Mouse (Mus musculus) C2C12 (cell line): Measurements from ENCODE around the gene Lyrm9. TPM values are rescaled to one million over a fixed set of nuclear protein-coding genes. Genes with fewer than 3 reads are reported as not detected.

Source experiments
- H3K27me3 ChIP-seq: one replicate; pipeline ENCODE4 v1.6.1; 2011; ENCODE audit not compliant: control insufficient read depth, insufficient read depth, insufficient read length
- H3K36me3 ChIP-seq: one replicate; pipeline ENCODE4 v1.6.1; 2011; ENCODE audit not compliant: control insufficient read depth, insufficient read depth
- H3K4me3 ChIP-seq: one replicate; pipeline ENCODE4 v1.5.1; 2011; ENCODE audit warnings: mild to moderate bottlenecking, control low read depth; ENCODE audit not compliant: poor library complexity, insufficient read depth, severe bottlenecking
- H3K79me2 ChIP-seq: one replicate; pipeline ENCODE4 v1.6.1; 2011; ENCODE audit not compliant: control insufficient read depth, insufficient read depth
- H3K79me3 ChIP-seq: one replicate; pipeline ENCODE4 v1.6.1; 2011; ENCODE audit warnings: low read depth, control low read depth
- H3ac ChIP-seq: one replicate; pipeline ENCODE3; 2011; ENCODE audit warnings: low read depth; ENCODE audit not compliant: control insufficient read depth, insufficient read length
- CEBPB ChIP-seq: IDR thresholded peaks from one replicate; pipeline ENCODE4 v1.6.1; 2011; ENCODE audit warnings: low read depth, mild to moderate bottlenecking, control low read depth, moderate library complexity
- CTCF ChIP-seq: IDR thresholded peaks from one replicate; pipeline ENCODE4 v1.5.1; 2011; ENCODE audit not compliant: control insufficient read depth, insufficient read depth, insufficient read length
- FOSL1 ChIP-seq: IDR thresholded peaks from one replicate; pipeline ENCODE4 v1.8.0; 2011; ENCODE audit warnings: mild to moderate bottlenecking, low read length; ENCODE audit not compliant: poor library complexity, insufficient read depth, severe bottlenecking
- MAX ChIP-seq: IDR thresholded peaks from one replicate; pipeline ENCODE4 v1.6.1; 2011; ENCODE audit warnings: mild to moderate bottlenecking, control low read depth
- MYOD1 ChIP-seq: IDR thresholded peaks from one replicate; pipeline ENCODE4 v1.6.1; 2011; ENCODE audit warnings: low read depth; ENCODE audit not compliant: control insufficient read depth, insufficient read length
- MYOG ChIP-seq: IDR thresholded peaks from one replicate; pipeline ENCODE4 v1.6.1; 2011; ENCODE audit not compliant: control insufficient read depth, insufficient read length; ENCODE audit errors: extremely low read depth
- USF1 ChIP-seq: IDR thresholded peaks from one replicate; pipeline ENCODE4 v1.6.1; 2011; ENCODE audit warnings: low read depth, mild to moderate bottlenecking, control low read depth, moderate library complexity
- polyA plus RNA-seq: library from polyadenylated mRNA; unstranded; fragments of >200 nt; fragmentation: generic; extraction: Trizol; gene quantifications from one replicate; pipeline ENCODE4 v1.2.1, GENCODE M21; 2012; ENCODE audit warnings: missing spikeins

Lyrm9 gene
- polyA plus RNA-seq, 1 experiment: 23.7 TPM

GRCm38 (mm10) chr11:78829373-78829772 is 3.0 kb downstream of the Lyrm9 start:
- H3K79me3 ChIP-seq: no peaks in the 10 kb centered on the region
- TF ChIP-seq CTCF (no peak), MAX (no peak), MYOG (no peak), FOSL1 (no peak), CEBPB (no peak), USF1 (no peak), MYOD1 (no peak)
- no peak overlapping the region for H3K4me3 ChIP-seq
- H3ac ChIP-seq: no peak overlapping the region
- no peaks in the 10 kb centered on the region for H3K79me2 ChIP-seq
- no peaks in the 10 kb centered on the region for H3K36me3 ChIP-seq
- no peaks in the 10 kb centered on the region for H3K27me3 ChIP-seq

DNA sequence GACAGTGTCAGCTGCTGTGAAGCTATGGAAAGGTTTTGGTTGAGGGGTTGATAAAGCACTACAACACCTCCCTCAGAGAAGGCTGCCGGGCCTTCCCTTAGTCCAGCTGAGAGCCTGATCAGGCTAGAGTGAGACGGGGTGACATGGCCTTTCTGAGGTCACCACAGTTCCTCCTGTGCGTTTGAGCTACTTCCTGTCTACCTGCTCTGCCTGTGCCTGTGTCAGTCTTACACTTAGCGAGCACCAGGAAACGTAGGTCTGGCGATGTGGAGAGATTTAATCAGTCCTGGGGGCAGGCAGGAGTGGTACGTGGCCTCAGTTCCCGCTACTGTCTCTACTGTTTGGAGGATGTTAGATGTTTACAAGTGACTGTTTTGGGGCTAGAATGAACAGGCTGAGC is 3.8 kb downstream of the Lyrm9 start:
- no peak overlapping the region for H3ac ChIP-seq
- no peaks in the 10 kb centered on the region for H3K27me3 ChIP-seq
- H3K36me3 ChIP-seq: no peaks in the 10 kb centered on the region
- no peak for TF ChIP-seq CTCF
- no peak for TF ChIP-seq MYOG
- no peak for TF ChIP-seq USF1
- no peak for TF ChIP-seq FOSL1
- TF ChIP-seq MYOD1: no peak
- TF ChIP-seq MAX: no peak
- TF ChIP-seq CEBPB: no peak
- no peaks in the 10 kb centered on the region for H3K79me2 ChIP-seq
- H3K79me3 ChIP-seq: no peaks in the 10 kb centered on the region
- H3K4me3 ChIP-seq: no peak overlapping the region

DNA sequence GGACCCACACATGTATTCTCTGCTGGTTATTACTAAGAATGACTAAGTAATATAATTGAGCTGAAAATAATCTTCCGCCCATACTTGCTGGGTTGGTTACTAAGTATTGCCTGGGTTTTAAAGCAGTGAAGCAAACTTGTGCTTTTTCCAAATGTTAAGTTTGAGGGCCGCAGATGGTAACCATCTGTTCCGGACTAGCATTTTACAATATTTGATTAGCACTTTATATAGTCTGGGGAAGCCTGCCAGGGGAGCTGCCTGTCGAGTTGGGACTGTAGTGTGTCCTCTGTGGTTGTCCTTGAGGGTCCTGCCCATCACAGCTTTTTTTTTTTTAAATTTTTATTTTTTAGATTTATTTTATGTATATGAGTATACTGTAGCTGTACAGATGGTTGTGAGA is 5.3 kb downstream of the Lyrm9 start:
- Histone ChIP-seq H3K79me3 (no peaks in the 10 kb centered on the region), H3K36me3 (no peaks in the 10 kb centered on the region), H3K27me3 (no peaks in the 10 kb centered on the region), H3K4me3 (no peak overlapping the region), H3K79me2 (no peaks in the 10 kb centered on the region), H3ac (no peak overlapping the region)
- TF ChIP-seq MAX (no peak), MYOG (no peak), CEBPB (no peak), MYOD1 (no peak), USF1 (no peak), CTCF (no peak), FOSL1 (no peak)

DNA sequence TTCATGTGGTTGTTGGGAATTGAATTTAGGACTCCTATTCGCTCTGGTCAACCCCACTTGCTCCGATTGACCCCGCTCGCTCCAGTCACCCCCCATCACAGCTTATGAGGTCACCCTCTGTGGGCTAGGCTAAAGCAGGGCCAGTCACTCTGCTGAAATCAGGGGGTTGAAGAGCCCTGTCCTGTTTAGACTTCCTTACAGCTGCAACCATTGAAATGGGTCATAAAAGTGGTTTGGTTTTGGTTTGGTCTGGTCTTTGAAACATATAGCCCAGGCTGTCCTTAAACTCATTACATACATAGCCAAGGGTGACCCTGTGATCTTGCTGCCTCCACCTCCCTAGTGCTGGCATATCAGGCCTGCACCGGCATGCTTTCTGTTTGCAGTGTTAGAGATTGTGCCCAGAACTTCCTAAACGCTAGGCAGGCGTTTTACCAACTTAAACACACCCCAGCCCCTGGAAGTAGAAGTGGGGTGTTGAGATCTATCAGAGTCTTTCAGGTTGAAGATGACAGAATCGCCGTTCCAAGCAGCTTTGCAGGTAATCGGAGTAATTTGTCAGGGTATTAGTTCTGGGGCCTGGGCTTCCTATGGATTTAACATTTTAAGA is 5.8 kb downstream of the Lyrm9 start:
- Histone ChIP-seq H3K79me2 (no peaks in the 10 kb centered on the region), H3K79me3 (no peaks in the 10 kb centered on the region), H3ac (no peak overlapping the region), H3K27me3 (no peaks in the 10 kb centered on the region), H3K4me3 (no peak overlapping the region), H3K36me3 (no peaks in the 10 kb centered on the region)
- TF ChIP-seq MYOD1: no peak
- TF ChIP-seq MAX: no peak
- TF ChIP-seq CTCF: no peak
- no peak for TF ChIP-seq CEBPB
- TF ChIP-seq USF1: no peak
- TF ChIP-seq MYOG: no peak
- TF ChIP-seq FOSL1: no peak

GRCm38 (mm10) chr11:78832816-78833314 is 6.5 kb downstream of the Lyrm9 start:
- H3K79me3 ChIP-seq: no peaks in the 10 kb centered on the region
- TF ChIP-seq CEBPB: no peak
- no peak for TF ChIP-seq MYOG
- no peak for TF ChIP-seq USF1
- no peak for TF ChIP-seq MYOD1
- no peak for TF ChIP-seq FOSL1
- TF ChIP-seq MAX: no peak
- TF ChIP-seq CTCF: no peak
- H3ac ChIP-seq: no peak overlapping the region
- H3K36me3 ChIP-seq: no peaks in the 10 kb centered on the region
- no peaks in the 10 kb centered on the region for H3K27me3 ChIP-seq
- H3K4me3 ChIP-seq: no peak overlapping the region
- no peaks in the 10 kb centered on the region for H3K79me2 ChIP-seq
